Mouse (Mus musculus): ENCODE results near the gene N4bp1. TPM values are rescaled to one million over a fixed set of nuclear protein-coding genes. Genes with fewer than 3 reads are reported as not detected.

The N4bp1 gene
- total and polyA plus RNA-seq, 3 experiments = 12.2 to 15.6 (median 12.8) TPM

DNA sequence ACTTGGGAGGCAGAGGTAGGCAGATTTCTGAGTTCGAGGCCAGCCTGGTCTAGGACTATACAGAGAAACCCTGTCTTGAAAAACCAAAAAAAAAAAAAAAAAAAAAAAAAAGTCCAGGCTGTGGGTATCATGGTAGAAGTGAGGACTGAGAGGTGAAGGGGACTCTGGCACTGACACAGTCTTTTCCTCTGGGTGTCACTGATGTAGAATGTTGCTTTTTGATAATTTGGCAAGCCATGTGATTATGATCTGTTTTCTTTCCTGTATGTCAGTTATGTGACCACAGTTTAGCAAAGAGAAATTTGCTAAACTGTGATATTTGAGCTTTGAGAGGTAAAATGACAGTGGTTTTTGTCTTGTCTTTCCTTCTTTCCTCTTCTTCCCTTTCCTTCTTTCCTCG lies 47.8 kb downstream of the N4bp1 start:
- dilution Hi-C loops (cut with MboI; ENCODE audit: extremely low pct_ligation_motif_present, extremely low pct_unique_long_range_greater_than_20kb, low sequenced_read_pairs) = no loop called here
- no peak for TF ChIP-seq CHD1 (IDR thresholded peaks at IDR 0.05; ENCODE audit: low read depth, low read length)
- TF ChIP-seq TCF12 (IDR thresholded peaks at IDR 0.05; ENCODE audit: low read depth, low read length) = no peak
- TF ChIP-seq PAX5 (IDR thresholded peaks at IDR 0.05; ENCODE audit: low read length) = no peak
- no peak for TF ChIP-seq MYC (IDR thresholded peaks at IDR 0.05; ENCODE audit: low read depth, low read length)
- TF ChIP-seq ETS1 (conservative IDR thresholded peaks at IDR 0.05; ENCODE audit: low read depth, low read length) = no peak
- no peak for TF ChIP-seq POLR2AphosphoS2 (IDR thresholded peaks at IDR 0.05; ENCODE audit: low read depth, low read length)
- TF ChIP-seq ELF1 (IDR thresholded peaks at IDR 0.05; ENCODE audit: low read depth, low read length) = no peak
- no peak for TF ChIP-seq MAFK (IDR thresholded peaks at IDR 0.05; ENCODE audit: insufficient replicate concordance, low read length)
- TF ChIP-seq IRF4 (IDR thresholded peaks at IDR 0.05; ENCODE audit: low read depth, low read length) = no peak
- no peak for TF ChIP-seq RAD21 (IDR thresholded peaks at IDR 0.05; ENCODE audit: low read depth, low read length)
- TF ChIP-seq ZC3H11A (IDR thresholded peaks at IDR 0.05; ENCODE audit: low read depth, low read length) = no peak
- no peak for TF ChIP-seq MXI1 (IDR thresholded peaks at IDR 0.05; ENCODE audit: low read depth, low read length)
- no peak for TF ChIP-seq POLR2A (IDR thresholded peaks at IDR 0.05; ENCODE audit: low read depth, low read length)
- no peak for TF ChIP-seq MAX (IDR thresholded peaks at IDR 0.05; ENCODE audit: low read length)
- no peak for TF ChIP-seq BHLHE40 (IDR thresholded peaks at IDR 0.05; ENCODE audit: low read depth, low read length)
- TF ChIP-seq MEF2A (IDR thresholded peaks at IDR 0.05; ENCODE audit: borderline replicate concordance, low read depth, low read length) = no peak
- no peaks in the 10 kb centered on the region for H3K27me3 ChIP-seq (replicated peaks)
- H3K4me3 ChIP-seq (replicated peaks in 1 of 3; ENCODE audit: low read depth in 2 of 3, low read length in 2 of 3, poor library complexity in 1 of 3) = no peak overlapping the region
- peaks cover 19 to 41% of the 10 kb centered on the region in 2 experiments for H3K36me3 ChIP-seq (replicated peaks in 1 of 2; ENCODE audit: control insufficient read depth in 1 of 2, insufficient read depth in 1 of 2, low read length in 1 of 2)
- no peak overlapping the region for H3K27ac ChIP-seq (ENCODE audit: insufficient read depth, low read depth)
- H3K4me1 ChIP-seq (ENCODE audit: control insufficient read depth in 1 of 2, insufficient read depth in 2 of 2) = peaks cover 23 to 37% of the 10 kb centered on the region in 2 experiments
- no peak overlapping the region for H3K4me2 ChIP-seq (ENCODE audit: insufficient read depth, low read depth, poor library complexity, severe bottlenecking)
- in situ Hi-C loops (cut with MboI; ENCODE audit: low pct_ligation_motif_present, low pct_unique_long_range_greater_than_20kb, low sequenced_read_pairs) = no loop called here
- no peak for DNase-seq (ENCODE audit: extremely low read depth)
- peaks cover 4% of the 10 kb centered on the region for H3K9me3 ChIP-seq (replicated peaks; ENCODE audit: low read length)
- no peak overlapping the region for H3K9ac ChIP-seq (ENCODE audit: insufficient read depth, low read depth)
- H3K79me2 ChIP-seq (replicated peaks; ENCODE audit: control insufficient read depth, extremely low read depth, insufficient read depth, poor library complexity, severe bottlenecking) = no peaks in the 10 kb centered on the region

DNA sequence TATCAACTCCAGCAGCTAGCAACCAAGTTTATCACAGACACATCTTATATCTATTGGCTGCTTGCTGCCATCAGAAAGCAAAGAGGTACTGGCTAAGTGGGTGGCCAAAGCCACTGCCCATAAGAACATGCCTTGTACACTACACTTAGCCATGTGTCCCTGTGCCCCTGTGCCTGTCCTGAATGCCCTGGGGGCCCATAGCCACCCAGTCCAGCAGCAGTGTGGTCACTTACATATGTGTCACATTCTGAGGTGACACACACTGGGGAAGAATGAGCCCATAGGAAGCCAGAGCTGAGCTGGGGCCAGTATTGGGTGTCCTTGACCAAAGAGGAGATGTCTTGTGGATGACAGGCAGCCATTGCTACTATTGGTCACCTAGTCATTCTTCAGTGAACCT lies 49.2 kb downstream of the N4bp1 start:
- no peak for DNase-seq (ENCODE audit: extremely low read depth)
- peaks cover 23 to 36% of the 10 kb centered on the region in 2 experiments for H3K4me1 ChIP-seq (ENCODE audit: control insufficient read depth in 1 of 2, insufficient read depth in 2 of 2)
- no peak for TF ChIP-seq MAZ (IDR thresholded peaks at IDR 0.05; ENCODE audit: low read depth, low read length)
- no peak for TF ChIP-seq HCFC1 (IDR thresholded peaks at IDR 0.05; ENCODE audit: low read depth, low read length)
- no peak for TF ChIP-seq POLR2A (IDR thresholded peaks at IDR 0.05; ENCODE audit: low read depth, low read length)
- no peak for TF ChIP-seq SIN3A (IDR thresholded peaks at IDR 0.05; ENCODE audit: low read length)
- TF ChIP-seq MYC (IDR thresholded peaks at IDR 0.05; ENCODE audit: low read depth, low read length) = no peak
- TF ChIP-seq UBTF (IDR thresholded peaks at IDR 0.05; ENCODE audit: low read depth, low read length) = no peak
- no peak for TF ChIP-seq JUND (conservative IDR thresholded peaks at IDR 0.05; ENCODE audit: low read depth, low read length)
- TF ChIP-seq SMC3 (IDR thresholded peaks at IDR 0.05; ENCODE audit: low read depth, low read length) = no peak
- no peak for TF ChIP-seq MXI1 (IDR thresholded peaks at IDR 0.05; ENCODE audit: low read depth, low read length)
- no peak for TF ChIP-seq JUN (IDR thresholded peaks at IDR 0.05; ENCODE audit: insufficient read depth, low read depth, low read length)
- in situ Hi-C loops (cut with MboI; ENCODE audit: low pct_ligation_motif_present, low pct_unique_long_range_greater_than_20kb, low sequenced_read_pairs) = no loop called here
- H3K9ac ChIP-seq (ENCODE audit: insufficient read depth, low read depth) = no peak overlapping the region
- H3K27me3 ChIP-seq (replicated peaks) = no peaks in the 10 kb centered on the region
- peaks cover 7 to 27% of the 10 kb centered on the region in 2 experiments for H3K36me3 ChIP-seq (replicated peaks in 1 of 2; ENCODE audit: control insufficient read depth in 1 of 2, insufficient read depth in 1 of 2, low read length in 1 of 2)
- dilution Hi-C loops (cut with MboI; ENCODE audit: extremely low pct_ligation_motif_present, extremely low pct_unique_long_range_greater_than_20kb, low sequenced_read_pairs) = no loop called here
- peaks cover 4% of the 10 kb centered on the region for H3K9me3 ChIP-seq (replicated peaks; ENCODE audit: low read length)
- no peak overlapping the region for H3K4me3 ChIP-seq (replicated peaks in 1 of 3; ENCODE audit: low read depth in 2 of 3, low read length in 2 of 3, poor library complexity in 1 of 3)
- no peak overlapping the region for H3K27ac ChIP-seq (ENCODE audit: insufficient read depth, low read depth)
- no peaks in the 10 kb centered on the region for H3K79me2 ChIP-seq (replicated peaks; ENCODE audit: control insufficient read depth, extremely low read depth, insufficient read depth, poor library complexity, severe bottlenecking)
- no peak overlapping the region for H3K4me2 ChIP-seq (ENCODE audit: insufficient read depth, low read depth, poor library complexity, severe bottlenecking)

All from CH12.LX (cell line).